Mouse (Mus musculus) retina, embryonic 14.5 days (tissue): ENCODE data around the gene Igtp.
"Not testable (repeated sequence)": the region's sequence is repeated elsewhere in the genome, so short reads cannot be mapped to it uniquely, and the experiment has no call there.

Experiments used
- DNase-seq: peaks from one replicate; pipeline ENCODE4 v3.0.0-alpha.2; 2015; ENCODE audit warnings: low spot score

The Igtp gene

DNA sequence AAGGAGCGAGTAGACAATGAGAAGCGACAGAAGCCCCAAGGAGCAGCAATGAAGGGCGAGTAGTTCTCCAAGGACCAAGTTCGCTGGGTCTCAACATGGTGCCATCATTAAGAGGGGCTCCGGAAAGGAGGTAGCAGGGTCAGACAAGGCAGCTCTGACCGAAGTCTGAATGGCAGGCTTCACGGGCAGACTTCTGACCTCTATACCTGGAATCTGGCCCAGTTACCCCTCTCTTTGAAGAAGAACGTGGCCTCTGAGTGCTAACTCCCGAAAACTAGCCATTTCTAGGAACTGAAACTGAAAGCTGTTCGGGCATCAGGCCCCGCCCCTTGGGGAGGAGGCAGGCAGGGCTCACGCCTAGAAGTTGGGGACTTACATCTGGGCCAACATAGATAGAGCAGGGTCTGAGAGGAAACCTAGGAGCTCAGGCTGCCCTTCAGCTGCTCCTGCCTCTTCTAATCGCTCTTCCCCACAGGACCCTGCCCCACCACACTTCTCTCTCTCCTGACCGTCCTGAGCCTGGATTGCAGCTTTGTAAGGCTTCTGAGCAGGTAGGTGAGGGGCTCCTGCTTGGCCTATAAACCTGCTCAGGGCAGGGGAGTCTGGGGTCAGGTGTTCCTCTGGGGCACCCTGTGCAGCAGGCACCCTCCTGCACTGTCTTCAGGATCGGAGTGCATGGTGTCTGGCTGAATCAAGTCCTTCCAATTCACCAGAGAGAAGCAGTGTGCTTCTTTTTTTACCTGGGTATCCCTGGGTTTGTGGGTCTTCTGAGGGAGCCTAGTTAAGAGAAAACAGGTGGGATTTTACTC lies at the start of gene Igtp, which contains the start of gene Irgm2:
TSS of gene Igtp (plus strand) at position 328 of the 809 bp plus-strand sequence.
TSS of gene Irgm2 (plus strand) at position 390 of the 809 bp plus-strand sequence.
- DNase-seq: peak; percentile 27

DNA sequence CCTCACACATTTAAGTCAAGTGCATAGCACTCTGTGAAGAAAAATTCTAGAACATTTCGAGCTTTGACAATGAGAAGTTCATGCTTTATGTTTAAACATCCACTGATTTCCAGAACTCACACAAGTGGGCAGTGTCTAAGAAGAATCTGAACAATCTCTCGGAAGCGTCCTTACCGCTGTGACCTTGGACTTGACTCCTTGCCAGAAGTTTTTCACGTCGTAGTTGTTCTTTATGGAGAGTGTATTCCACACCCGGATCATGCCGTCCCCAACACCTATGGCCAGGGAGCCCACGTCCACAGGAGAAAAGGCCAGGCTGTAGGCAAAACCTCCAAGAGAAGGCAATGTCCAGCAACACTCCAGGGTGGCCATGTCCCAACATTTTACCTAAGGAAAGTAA lies 43.9 kb upstream of the Igtp start:
- no peak for DNase-seq

DNA sequence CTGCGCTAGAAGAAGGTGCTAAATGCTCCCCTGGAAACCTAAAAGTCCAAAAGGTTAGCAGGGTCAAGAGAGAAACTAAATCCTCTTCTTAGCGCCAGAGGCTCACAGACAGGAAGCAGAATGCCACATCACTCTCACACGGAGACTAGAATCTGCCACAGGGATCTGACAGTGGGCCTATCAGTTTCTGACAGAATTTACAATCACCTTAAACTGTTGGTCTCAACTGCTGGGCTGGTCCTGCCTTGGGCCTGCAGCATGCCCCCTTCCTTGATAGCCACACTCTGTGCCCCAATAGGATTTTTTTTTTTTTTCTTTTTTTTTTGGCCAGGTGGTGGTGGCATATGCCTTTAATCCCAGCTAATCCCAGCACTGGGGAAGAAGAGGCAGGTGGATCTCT lies 42.5 kb upstream of the Igtp start:
- no peak for DNase-seq

DNA sequence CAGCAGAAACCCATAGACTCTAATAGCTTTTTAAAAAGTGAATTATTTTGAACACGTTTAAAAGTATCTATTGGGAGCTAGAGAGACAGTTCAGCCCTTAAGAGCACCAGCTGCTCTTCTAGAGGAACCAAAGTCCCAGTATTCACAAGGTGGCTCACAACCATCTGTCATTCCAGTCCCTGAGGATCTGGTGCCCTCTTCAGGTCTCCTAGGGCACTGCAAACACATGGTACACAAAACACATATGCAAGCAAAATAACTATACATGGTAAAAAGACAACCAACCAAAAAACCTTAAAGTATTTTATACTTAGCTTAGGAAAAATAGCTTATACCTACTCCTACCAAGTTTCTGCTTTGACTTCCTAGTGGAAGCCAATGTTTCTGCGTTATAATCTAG lies 34.3 kb upstream of the Igtp start:
- DNase-seq: peak; percentile 23

DNA sequence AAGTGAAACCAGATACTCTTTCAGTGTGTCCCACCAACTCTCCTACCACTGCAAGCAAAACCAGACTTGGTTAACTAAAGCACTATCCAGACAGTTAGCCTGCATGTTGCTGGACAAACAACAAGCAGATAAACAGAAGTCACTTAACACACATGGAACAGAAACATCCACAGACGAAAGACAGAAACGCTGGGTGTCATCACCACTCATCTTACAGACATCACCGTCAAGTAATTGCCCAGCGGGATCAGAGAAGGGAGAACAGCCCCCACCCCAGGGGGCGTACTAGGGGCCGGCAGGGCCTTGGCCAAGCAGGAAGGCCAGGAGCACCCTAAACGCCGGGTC lies 31.6 kb upstream of the Igtp start:
- DNase-seq: no peak

DNA sequence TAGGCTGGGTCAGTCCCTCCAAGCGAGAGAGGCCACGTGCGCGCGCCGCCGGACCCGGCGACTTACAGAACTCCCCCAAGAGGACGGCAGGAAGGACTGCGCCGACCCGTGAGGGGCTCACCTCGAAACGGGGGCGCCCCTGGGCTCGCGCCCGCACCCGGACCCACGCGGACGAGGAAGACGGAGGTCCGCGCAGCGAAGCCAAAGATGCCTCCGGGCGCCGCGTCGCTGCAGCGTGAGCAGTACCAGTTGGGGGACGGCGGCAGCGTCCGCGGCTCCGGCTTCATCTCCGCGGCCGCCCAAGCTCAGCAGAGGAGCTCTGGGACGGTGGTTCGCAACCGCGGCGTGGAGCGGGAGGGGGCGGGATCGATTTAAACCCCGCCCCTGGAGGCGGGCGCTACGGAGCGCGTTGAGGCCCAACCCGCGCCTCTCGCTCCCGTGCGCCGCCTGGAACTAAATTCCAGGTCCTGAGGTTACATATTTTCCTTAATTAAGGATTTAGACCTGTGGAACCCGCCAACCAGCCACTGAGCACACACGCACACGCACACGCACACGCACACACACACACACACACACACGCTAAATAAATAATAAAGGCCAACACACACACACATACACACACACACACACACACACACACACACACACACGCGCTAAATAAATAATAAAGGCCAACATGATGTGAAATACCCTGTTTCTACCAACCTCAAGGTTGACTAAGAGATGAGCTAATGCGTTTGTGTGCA lies 31.0 kb upstream of the Igtp start, which contains the start of gene Gemin5:
TSS of gene Gemin5 (minus strand) at position 373 of the 749 bp plus-strand sequence.
- DNase-seq: peak; percentile 91

DNA sequence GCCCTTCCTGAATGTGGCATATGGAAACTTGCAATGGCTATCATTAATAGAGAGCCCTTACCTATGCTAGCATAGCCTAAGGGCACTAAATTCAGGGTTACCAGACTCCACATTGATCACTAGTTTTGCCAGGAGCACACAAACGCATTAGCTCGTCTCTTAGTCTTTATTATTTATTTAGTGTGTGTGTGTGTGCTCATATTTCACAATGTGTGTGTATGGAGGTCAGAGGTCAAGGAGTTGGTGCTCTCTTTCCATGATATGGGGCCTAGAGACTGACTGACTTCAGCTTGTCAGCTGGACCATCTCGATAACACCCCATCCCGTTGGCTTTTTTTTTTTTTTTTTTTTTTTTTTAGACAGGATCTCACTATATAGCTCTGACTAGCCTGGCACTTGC lies 29.7 kb upstream of the Igtp start:
- no peak for DNase-seq

DNA sequence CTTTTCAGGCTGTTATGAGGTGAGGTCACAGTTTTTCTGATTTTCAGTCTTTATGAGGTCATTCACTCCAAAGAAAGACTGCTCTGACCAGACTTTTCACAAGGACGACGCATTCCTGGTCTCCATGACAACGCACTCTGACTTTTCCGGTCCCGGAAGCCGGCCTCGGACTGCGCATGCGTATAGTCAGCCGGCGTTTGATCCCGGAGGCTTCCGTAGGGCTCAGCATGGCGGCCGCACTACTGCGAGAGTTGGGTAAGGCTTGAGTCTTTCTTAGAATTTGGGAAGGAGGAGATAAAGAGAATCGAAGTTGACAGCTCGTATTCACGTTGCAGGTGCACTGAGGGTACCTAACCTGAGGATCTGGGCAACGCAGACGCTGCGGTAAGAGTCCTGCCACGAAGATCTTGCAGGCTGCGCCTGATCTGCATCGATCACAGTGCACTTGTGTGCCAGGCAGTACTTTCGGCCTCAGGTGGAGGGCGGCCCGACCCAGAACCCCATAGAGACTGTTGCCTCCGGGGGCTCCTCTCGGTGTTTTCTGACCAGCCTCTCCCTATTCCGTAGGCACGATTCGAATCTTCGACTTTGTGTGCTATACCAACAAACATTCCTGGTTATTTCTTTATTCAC lies 27.8 kb upstream of the Igtp start, which contains the start of gene Mrpl22:
TSS of gene Mrpl22 (plus strand) at position 203 of the 633 bp plus-strand sequence.
- peak; percentile 98 for DNase-seq

DNA sequence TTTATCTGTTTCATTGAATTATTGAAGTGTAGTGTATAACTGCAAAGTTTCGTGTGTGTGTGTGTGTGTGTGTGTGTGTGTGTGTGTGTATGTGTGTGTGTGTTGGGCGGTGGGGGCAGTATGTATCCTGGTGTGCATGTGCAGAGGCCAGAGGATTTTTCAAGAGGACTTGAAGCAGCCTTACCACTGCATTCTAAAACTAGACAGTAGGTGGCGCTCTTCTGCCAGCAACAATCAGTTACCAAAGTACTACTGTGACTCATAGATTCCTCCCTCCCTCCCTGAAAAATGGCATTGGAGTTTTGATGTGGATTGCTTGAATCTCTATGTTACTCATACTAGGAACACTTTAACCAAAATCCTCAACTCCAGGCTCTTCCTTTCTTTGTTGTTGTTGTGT lies 19.8 kb upstream of the Igtp start:
- DNase-seq: peak; percentile 91

DNA sequence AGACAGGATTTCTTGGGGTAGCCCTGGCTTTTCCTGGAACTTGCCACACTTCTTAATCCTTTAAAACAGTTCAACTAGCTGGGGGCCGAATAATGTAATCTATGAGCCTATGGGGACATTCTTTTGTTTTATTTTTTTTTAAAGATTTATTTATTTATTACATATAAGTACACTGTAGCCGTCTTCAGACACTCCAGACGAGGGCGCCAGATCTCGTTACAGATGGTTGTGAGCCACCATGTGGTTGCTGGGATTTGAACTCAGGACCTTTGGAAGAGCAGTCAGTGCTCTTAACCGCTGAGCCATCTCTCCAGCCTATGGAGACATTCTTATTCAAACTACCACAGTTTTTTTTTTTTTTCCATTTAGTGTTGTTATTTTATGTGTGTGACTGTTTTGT lies 19.4 kb upstream of the Igtp start:
- DNase-seq: not testable (repeated sequence)

DNA sequence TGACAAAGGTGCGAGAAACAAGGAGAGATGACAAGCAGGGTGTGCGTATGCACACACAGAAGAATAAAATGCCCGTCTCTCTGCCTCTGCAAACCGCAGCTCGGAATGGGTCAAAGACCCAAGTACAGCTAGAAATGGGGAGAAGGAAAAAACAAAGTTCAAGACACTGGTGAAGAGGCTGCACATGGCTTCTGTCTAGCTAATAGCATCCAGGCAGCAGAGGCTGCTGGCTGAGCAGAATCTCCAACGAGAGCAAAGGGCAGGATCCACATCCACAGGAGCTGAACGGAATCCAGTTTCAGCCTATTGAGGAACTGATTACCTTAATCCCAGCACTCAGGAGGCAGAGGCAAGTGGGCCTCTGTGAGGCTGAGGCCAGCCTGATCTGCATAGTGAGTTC lies 18.6 kb upstream of the Igtp start:
- no peak for DNase-seq

DNA sequence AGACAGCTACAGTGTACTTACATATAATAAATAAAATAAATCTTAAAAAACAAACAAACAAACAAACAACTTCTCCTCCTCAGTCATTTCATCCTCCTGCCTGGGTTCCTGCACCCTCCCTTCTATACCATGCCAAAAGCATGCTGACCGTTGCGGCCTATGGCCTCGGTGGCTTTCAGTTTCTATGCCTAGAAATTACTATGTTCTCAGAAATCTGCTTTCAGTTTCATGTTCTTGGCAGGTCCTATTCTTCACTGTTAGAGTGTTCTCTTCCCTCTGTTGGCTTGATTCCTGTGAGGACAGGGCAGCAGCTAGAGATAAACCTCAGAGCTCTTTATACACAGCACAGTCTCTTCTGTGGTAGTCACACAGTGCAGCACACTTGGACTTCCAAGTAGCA lies 15.8 kb upstream of the Igtp start:
- DNase-seq: no peak

DNA sequence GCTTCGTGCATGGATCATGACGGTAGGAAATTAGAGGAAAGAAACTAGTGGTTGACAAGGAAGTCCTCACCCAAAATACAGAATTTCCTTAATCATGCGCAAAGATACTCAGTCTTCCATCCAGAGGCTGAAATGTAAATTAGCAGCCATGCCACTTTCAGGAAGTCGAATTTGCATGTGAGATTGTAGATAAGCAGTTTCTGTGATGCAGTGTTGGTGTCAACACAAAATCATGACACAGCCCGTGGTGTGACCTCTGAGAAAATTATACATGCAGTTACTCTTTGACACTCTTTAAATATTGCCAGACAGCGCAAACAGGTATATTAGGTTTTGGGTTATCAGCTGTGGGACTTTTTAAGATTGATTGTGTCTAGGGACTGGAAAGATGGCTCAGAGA lies 9.7 kb upstream of the Igtp start:
- DNase-seq: no peak

DNA sequence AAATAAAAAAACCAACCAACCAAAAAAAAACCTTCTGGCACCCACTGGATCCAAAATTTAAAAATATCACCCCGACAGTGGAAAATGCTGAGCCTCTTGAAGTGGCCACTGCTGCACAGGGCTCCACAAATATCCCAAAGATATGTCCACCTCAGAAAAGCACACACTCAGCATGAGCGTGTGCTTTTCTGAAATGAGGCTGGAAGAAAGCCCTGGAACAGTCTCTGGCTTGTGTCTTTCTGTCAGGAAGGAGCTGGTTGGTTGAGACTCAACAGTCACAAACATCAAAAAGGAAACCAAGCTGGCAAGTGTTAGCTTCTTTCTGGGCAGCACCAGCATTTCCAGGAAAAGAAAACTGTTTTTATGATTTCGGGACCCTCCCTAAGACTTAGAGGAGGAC lies 6.0 kb upstream of the Igtp start:
- DNase-seq: no peak

DNA sequence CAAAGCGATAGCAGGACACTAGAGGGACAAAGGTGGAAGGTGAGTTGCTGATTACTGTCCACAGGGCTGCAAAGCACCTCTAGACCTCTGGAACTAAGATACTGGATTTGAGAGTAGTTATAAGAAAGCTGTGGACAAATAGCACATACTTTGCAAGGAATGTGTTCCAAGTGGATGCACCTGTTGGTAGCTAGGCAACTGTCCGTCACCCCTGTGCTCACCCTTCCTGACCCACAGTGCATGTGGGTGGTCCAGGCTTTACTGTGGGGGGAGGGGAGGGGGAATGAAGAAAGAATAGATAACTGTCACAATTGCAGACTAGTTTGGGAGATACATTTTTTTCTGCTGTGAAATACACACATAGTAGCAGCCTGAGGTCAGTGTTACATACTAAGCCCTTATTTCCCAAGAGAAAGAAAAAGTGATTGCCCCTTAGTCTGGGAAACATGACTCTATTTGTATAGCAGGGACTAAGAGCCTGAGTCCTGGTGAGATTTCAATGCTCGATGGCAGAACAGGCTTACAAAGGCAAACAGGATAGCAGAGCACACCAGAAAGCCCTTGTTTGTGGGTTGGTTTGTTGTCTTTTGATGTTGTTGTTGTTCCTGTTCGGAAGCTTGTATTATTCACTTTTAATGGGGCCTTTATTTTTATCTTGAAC lies 5.4 kb upstream of the Igtp start:
- DNase-seq: no peak

DNA sequence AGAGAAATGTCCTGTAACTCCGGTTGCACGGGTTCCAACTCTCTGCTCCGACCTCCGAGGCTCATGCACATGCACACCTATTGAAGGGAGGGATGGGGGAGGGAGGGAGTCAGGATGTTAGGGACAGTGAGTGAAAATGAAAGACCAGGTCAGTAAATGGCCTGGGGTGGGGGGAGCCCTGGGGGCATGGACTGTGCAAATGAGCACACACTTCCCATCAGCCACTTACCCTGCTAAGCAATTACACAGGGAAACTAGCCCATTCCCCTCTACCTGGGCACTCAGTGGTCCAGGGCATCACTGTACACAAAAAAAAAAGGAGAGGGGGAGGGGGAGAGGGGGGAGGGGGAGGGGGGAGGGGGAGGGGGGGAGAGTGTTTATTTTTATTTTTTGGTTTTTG lies 693 bp upstream of the Igtp start:
- DNase-seq: no peak

DNA sequence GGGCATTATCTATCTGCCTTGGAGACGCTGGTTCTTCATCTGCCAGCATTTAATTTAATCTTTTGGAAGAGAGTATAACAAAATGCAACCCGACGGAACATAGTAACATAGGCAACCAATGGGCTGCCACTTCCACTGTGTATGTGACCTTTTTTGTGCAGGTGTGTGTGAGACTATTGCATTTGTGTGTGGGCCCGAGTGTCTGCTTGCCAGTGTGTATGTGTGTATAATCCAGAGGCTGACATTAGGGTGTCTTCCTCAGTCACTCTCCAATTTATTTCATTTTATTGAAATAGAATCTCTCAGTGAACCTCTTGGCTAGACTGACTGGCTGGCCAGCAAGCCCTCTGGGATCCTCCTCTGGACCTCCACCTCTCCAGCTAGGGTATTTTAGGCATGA lies 870 bp downstream of the Igtp start:
- no peak for DNase-seq

DNA sequence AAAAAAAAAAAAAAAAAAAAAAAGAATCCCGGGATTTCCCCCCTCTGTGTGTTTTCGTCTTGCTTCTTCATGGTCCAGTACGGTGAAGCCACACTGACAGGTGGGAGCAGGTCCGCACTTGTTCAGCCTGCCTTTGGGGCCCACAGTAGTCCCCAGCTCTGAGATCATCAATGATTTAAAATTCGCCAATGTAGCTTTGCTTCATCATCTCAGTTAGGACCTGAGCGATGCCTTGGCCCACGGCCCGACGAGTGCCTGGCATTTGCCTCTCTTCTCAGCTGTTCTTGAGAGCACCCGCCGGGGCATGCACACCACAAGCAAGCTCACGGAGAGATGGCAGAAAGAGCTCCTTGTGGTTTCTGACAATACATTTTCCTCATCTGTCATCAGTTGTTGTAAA lies 1.7 kb downstream of the Igtp start:
- DNase-seq: no peak

DNA sequence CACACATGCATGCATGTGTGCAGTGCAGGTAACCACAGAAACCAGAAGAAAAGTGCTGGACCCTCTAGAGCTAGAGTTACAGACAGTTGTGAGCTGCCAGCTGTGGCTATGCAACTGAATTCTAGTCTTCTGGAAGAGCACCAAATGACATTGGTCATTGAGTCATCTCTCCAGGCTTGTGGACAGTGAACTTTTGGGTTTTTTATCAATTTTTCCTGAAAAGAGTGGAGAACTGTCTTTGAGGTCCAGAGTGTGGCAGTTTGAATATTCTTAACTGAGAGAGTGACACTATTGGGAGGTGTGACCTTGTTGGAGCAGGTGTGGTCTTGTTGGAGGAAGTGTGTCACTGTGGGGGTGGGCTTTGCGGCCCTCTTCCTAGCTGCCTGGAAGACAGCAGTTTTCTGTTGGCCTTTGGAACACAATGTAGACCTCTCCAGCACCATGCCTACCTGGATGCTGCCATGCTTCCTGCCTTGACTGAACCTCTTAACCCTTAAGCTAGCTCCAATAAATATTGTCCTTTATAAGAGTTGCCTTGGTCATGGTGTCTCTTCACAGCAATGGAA lies 11.0 kb downstream of the Igtp start:
- DNase-seq: no peak

DNA sequence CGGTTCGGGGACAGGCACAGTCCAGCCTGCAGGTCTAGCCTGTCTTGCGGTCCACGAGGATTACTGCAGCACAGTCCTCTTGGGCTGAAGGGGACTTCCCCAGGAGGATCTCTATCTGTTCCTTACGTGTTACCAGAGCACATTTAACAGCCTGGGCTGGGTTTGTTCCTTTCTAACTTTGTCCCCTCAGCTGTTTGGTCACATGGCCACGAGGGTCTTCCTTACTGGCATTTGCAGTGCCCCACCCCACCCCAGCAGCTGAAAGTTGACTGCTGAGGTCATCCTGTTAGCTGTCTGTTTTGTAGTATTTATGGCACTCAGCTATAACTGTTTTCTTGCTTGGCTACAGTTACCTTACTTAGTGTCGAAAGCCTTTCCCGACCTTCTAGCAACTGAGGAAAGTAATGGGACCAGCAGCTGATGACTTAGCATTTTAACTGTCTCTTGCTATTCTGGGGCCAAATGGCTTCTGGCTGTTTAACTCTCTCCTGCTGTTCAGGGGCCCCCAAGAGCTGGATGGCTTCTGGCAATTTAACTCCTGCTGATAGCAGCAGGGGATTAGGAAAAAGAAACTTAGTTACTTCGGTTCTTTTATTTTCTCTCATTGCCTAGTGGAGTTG lies 11.8 kb downstream of the Igtp start:
- no peak for DNase-seq

DNA sequence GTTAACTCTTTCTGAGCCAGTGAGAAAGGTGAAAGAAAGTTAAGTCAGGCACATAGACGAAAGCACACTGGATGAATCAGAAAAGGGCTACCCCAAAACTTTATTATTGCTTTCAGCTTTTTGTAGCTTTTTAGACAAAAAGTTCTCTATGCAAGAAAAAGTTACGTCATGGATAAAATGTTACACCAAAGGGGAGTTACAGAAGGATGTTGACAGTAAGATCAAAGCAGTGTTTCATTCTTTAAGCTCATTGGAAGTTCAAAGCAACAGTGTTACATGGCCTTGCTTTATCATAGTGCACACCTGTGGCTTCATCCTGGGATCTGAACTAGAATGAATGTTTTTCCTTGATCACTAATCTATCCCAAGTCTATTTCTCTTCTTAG lies 12.3 kb downstream of the Igtp start:
- no peak for DNase-seq
